Mouse (Mus musculus) midbrain, embryonic 12.5 days (tissue): ENCODE data around the gene Gm20517. TPM values are rescaled to one million over a fixed set of nuclear protein-coding genes. Genes with fewer than 3 reads are reported as not detected.

ENCODE experiments used
- ATAC-seq: fragments of 200-750 bp; cut with Nextera tagmentation; 2 replicates; pipeline ENCODE4 v1.8.0; 2017; ENCODE audit warnings: low read depth, moderate TSS enrichment, moderate library complexity; ENCODE audit not compliant: low FRiP score
- H3K27ac ChIP-seq: fragments of 300-500 bp; sonication (generic); replicated peaks from 2 replicates; pipeline ENCODE4 v1.5.1; 2016; ENCODE audit warnings: mild to moderate bottlenecking
- H3K27me3 ChIP-seq: fragments of 300-500 bp; sonication (generic); 2 replicates; pipeline ENCODE4 v1.6.1; 2016; ENCODE audit warnings: mild to moderate bottlenecking
- H3K36me3 ChIP-seq: fragments of 300-500 bp; sonication (generic); 2 replicates; pipeline ENCODE4 v1.6.1; 2016
- H3K4me1 ChIP-seq: fragments of 300-500 bp; sonication (generic); 2 replicates; pipeline ENCODE4 v1.6.1; 2016
- H3K4me2 ChIP-seq: fragments of 300-500 bp; sonication (generic); replicated peaks from 2 replicates; pipeline ENCODE4 v1.6.1; 2016; ENCODE audit warnings: mild to moderate bottlenecking, moderate library complexity
- H3K4me3 ChIP-seq: fragments of 300-500 bp; sonication (generic); 2 replicates; pipeline ENCODE4 v1.5.1; 2016; ENCODE audit warnings: mild to moderate bottlenecking
- H3K9ac ChIP-seq: fragments of 300-500 bp; sonication (generic); replicated peaks from 2 replicates; pipeline ENCODE4 v1.6.1; 2016; ENCODE audit warnings: mild to moderate bottlenecking, moderate library complexity
- H3K9me3 ChIP-seq: fragments of 300-500 bp; sonication (generic); 2 replicates; pipeline ENCODE4 v1.6.1; 2016; ENCODE audit warnings: mild to moderate bottlenecking
- WGBS: fragments of 180-500 bp; shearing (Covaris S2); methylation state at CpG from one replicate; pipeline ENCODE4 v1.1.7; 2016; 5-methylcytosine and 5-hydroxymethylcytosine counted together
- polyA plus RNA-seq: library from polyadenylated mRNA; unstranded; fragments of >200 nt; fragmentation: Nextera tagmentation; extraction: Ambion mirVana; gene quantifications from 2 replicates; pipeline ENCODE4 v1.2.1, GENCODE M21; 2016

Gene Gm20517
- polyA plus RNA-seq, 1 experiment from 2014 or later: 2.2 TPM

GRCm38 (mm10) chr17:47580962-47581361 lies 30.4 kb upstream of the Gm20517 start:
- Histone ChIP-seq H3K4me2 (no peak overlapping the region), H3K27me3 (no peaks in the 10 kb centered on the region), H3K9ac (no peak overlapping the region), H3K9me3 (no peaks in the 10 kb centered on the region), H3K4me1 (no peaks in the 10 kb centered on the region), H3K27ac (no peak overlapping the region), H3K36me3 (no peaks in the 10 kb centered on the region), H3K4me3 (no peak overlapping the region)
- 89% methylated on average over 4 of the region's 4 CpGs for WGBS
- ATAC-seq: no peak

GRCm38 (mm10) chr17:47588517-47588916 lies 22.9 kb upstream of the Gm20517 start:
- 82% methylated on average over 8 of the region's 8 CpGs for WGBS

DNA sequence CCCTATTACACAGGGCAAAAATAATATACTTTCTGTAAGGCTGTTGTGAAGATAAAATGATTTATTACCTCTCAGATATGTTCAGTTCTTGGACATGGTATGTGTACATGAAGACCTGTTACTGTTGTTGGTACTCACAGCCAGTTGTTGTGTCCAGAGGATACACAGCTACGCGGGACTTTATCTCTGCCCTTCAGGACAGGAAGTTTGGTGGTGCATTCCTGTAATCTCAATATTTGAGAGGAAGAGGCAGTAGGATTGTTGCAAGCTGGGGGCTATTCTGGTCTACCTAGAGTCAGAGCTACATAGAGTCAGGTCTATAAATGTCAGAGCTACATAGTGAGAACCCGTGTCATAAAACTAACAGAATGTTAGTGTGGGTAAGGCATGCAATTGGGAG lies 20.3 kb upstream of the Gm20517 start:
- no peak for ATAC-seq
- WGBS: 88% methylated on average over 3 of the region's 3 CpGs
- Histone ChIP-seq H3K27me3 (no peaks in the 10 kb centered on the region), H3K4me1 (peaks cover 28% of the 10 kb centered on the region), H3K27ac (no peak overlapping the region), H3K4me2 (no peak overlapping the region), H3K36me3 (no peaks in the 10 kb centered on the region), H3K4me3 (no peak overlapping the region), H3K9me3 (no peaks in the 10 kb centered on the region), H3K9ac (no peak overlapping the region)

More at GRCm38 (mm10) chr17:47588517-47588916, 22.9 kb upstream of the Gm20517 start:
- H3K27ac ChIP-seq: no peak overlapping the region
- no peaks in the 10 kb centered on the region for H3K9me3 ChIP-seq
- H3K4me2 ChIP-seq: no peak overlapping the region
- H3K4me3 ChIP-seq: no peak overlapping the region
- no peak overlapping the region for H3K9ac ChIP-seq
- no peak for ATAC-seq
- peaks cover 5% of the 10 kb centered on the region for H3K4me1 ChIP-seq
- no peaks in the 10 kb centered on the region for H3K27me3 ChIP-seq
- no peaks in the 10 kb centered on the region for H3K36me3 ChIP-seq

DNA sequence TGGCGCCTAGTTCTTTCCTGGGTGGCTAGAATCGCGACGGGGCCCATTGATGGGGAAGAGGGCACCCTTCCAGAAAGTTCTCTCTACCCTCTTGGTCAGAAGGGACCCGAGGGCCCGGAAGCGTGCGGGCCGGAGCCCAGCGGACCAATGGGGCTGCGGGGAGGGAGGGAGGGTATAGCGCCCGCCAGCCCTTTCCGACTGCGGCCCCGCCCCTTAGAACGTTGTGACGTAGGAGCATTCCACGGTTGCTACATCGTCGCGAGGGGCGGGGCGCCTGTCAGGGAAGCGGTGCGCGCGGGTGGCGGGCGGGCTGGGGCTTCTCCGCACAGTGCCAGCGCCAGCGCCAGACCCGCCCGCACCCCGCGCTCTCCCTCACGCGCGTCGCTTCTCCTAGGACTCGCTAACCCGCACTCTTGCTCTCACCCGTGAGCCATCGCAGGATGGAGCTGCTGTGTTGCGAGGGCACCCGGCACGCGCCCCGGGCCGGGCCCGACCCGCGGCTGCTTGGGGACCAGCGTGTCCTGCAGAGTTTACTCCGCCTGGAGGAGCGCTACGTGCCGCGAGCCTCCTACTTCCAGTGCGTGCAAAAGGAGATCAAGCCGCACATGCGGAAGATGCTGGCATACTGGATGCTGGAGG lies 18.1 kb upstream of the Gm20517 start:
- peaks cover 48% of the 10 kb centered on the region for H3K4me1 ChIP-seq
- under 1% methylated on average over 59 of the region's 63 CpGs for WGBS
- peak; percentile 77 for ATAC-seq

GRCm38 (mm10) chr17:47593854-47594182 lies 17.6 kb upstream of the Gm20517 start:
- ATAC-seq: no peak

More for the DNA sequence above, 18.1 kb upstream of the Gm20517 start:
- Histone ChIP-seq H3K27ac (peak overlapping the region; percentile 93), H3K4me3 (peak overlapping the region; percentile 75), H3K27me3 (no peaks in the 10 kb centered on the region), H3K9me3 (no peaks in the 10 kb centered on the region), H3K4me2 (peak overlapping the region; percentile 95), H3K9ac (peak overlapping the region; percentile 79), H3K36me3 (0 out of 2 replicates have a peak, but pooled peaks cover 3% of the 10 kb centered on the region)

GRCm38 (mm10) chr17:47594183-47594968 lies 17.0 kb upstream of the Gm20517 start:
- no peaks in the 10 kb centered on the region for H3K9me3 ChIP-seq
- under 1% methylated on average over 43 of the region's 43 CpGs for WGBS

More at GRCm38 (mm10) chr17:47593854-47594182, 17.6 kb upstream of the Gm20517 start:
- H3K27ac ChIP-seq: peak overlapping the region; percentile 93
- H3K9ac ChIP-seq: peak overlapping the region; percentile 79
- WGBS: 0% methylated on average over 13 of the region's 13 CpGs
- peaks cover 8% of the 10 kb centered on the region; the same call in 1 of the 2 replicates for H3K36me3 ChIP-seq
- peak overlapping the region; percentile 75 for H3K4me3 ChIP-seq
- peaks cover 49% of the 10 kb centered on the region for H3K4me1 ChIP-seq
- H3K9me3 ChIP-seq: no peaks in the 10 kb centered on the region
- H3K27me3 ChIP-seq: no peaks in the 10 kb centered on the region
- H3K4me2 ChIP-seq: peak overlapping the region; percentile 95

DNA sequence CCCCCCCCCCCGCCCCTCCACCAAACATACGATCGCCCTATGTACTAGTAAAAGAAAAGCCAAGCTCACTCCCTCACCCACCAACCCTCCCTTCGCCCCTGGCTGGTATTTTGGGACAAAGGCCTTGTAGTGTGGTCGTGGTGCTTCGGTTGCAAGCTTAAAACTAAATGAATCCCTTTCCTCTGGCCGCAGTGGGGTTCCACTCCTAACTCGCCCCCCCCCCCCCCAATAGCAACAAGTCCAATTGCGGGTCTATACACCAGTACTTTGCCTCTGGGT lies 16.5 kb upstream of the Gm20517 start:
- H3K27me3 ChIP-seq: no peaks in the 10 kb centered on the region
- no peaks in the 10 kb centered on the region for H3K9me3 ChIP-seq
- peak overlapping the region; percentile 75 for H3K4me3 ChIP-seq
- 0% methylated on average over 9 of the region's 9 CpGs for WGBS
- peak overlapping the region; percentile 95 for H3K4me2 ChIP-seq
- H3K36me3 ChIP-seq: peaks cover 19% of the 10 kb centered on the region
- H3K9ac ChIP-seq: peak overlapping the region; percentile 79
- H3K4me1 ChIP-seq: peaks cover 49% of the 10 kb centered on the region
- peak overlapping the region; percentile 93 for H3K27ac ChIP-seq
- no peak for ATAC-seq

More at GRCm38 (mm10) chr17:47594183-47594968, 17.0 kb upstream of the Gm20517 start:
- H3K36me3 ChIP-seq: peaks cover 13% of the 10 kb centered on the region; the same call in 1 of the 2 replicates
- peak overlapping the region; percentile 79 for H3K9ac ChIP-seq
- no peaks in the 10 kb centered on the region for H3K27me3 ChIP-seq
- peaks cover 49% of the 10 kb centered on the region for H3K4me1 ChIP-seq
- peak overlapping the region; percentile 93 for H3K27ac ChIP-seq
- H3K4me2 ChIP-seq: peak overlapping the region; percentile 95
- no peak for ATAC-seq
- peak overlapping the region; percentile 75 for H3K4me3 ChIP-seq

DNA sequence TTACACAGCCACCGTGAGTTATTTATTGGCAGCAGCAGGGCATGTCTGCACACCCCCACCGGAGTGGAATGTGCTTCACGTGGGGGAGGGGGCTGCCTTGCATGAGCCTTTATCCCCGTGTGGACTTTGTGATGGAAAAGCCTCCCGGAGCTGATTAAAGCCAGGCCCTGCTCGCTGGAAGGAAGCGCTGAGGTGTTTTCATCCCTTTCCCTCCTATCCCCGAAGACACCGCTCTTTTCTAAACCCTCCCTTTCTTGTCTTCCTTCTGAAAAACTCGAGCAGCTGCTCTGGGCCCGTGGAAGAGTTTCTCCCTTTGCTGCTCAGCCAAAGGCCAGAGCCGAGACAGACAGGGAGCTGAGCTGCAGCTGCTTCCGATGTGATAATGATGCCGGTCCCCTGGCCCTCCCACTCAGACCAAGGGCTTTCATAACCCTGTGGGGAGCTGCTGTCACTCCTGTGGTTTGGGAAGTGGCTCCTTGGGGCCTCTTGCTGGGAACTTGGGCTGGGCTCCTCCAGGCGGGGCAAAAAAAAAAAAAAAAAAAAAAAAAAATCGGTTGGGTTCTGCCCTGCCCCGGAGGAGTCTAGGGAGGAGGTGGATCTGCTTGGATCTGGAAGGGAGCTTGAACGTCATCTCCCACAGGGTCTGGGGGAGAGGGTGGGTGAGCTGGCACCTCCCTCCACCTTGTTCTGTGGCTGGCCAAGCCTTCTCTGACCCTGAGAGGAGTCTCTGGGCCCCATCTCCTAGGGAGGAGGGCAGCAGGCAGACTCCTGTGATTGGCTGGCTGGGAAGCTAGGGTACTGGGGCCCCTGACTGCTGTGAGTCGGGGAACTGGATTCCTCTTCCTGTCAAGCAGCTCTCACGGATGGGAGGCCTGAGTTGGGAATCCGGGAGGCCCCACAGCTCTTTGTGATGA lies 15.9 kb upstream of the Gm20517 start:
- 0% methylated on average over 21 of the region's 21 CpGs for WGBS
- Histone ChIP-seq H3K4me1 (peaks cover 49% of the 10 kb centered on the region), H3K4me2 (peak overlapping the region; percentile 95), H3K9ac (peak overlapping the region; percentile 79), H3K27me3 (no peaks in the 10 kb centered on the region), H3K27ac (peak overlapping the region; percentile 93), H3K4me3 (peak overlapping the region; percentile 75), H3K9me3 (no peaks in the 10 kb centered on the region), H3K36me3 (peaks cover 25% of the 10 kb centered on the region)
- ATAC-seq: peak; percentile 69

DNA sequence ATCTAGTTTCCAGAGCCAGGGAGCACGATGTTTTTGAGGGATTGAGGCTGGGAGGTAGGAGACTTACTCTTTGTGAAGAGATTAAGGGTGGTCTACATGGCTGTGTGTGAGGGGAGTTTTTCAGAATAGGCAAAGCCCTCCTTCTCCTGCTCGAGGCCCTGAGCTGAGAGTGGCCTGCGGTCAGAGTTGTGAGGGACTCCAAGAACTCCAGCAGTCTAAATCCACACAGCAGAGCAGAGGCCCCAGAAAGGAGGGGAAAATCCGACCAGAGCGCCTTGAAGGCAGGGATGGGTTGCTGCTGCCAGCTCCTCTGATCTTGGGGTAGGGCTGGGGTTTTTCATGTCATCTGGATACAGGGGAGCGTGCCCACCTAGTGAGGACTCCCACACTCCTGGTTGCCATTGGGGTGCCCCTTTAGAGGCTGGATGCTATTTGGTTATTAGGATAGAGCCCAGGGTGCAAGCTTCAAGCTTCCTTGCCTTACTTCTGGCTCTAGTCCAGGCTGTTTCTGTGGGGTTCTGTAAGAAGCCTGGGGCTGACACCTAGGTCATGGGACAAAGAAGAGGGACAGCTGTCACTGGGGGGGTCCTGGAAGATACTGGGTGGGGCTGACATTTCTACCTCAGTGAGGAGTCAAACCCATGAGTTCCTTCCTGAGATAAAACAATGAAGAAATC lies 15.1 kb upstream of the Gm20517 start:
- peaks cover 33% of the 10 kb centered on the region for H3K36me3 ChIP-seq
- H3K27me3 ChIP-seq: no peaks in the 10 kb centered on the region
- peaks cover 49% of the 10 kb centered on the region for H3K4me1 ChIP-seq
- ATAC-seq: no peak; the same call in 1 of the 2 replicates
- WGBS: 17% methylated on average over 6 of the region's 6 CpGs
- peak overlapping the region; percentile 95 for H3K4me2 ChIP-seq
- H3K4me3 ChIP-seq: peak overlapping the region; percentile 75
- H3K9ac ChIP-seq: peak overlapping the region; percentile 45
- no peaks in the 10 kb centered on the region for H3K9me3 ChIP-seq
- H3K27ac ChIP-seq: peak overlapping the region; percentile 93

DNA sequence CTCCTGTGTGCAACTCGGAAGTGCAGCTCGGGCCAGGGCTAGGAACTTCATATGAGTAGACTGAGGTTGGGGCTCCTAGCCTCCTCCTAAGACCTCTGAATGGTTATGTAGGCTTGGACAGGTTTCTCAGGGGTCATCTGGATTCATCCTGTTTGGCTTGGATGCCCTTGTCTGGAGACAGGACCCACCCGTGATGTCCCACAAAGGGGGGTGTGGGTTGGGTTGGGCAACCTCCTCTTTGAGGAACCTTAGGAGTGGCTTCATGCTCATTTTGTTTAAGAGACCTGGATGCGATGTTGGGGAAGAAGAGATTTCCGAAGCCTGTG lies 14.6 kb upstream of the Gm20517 start:
- ATAC-seq: no peak
- peak overlapping the region; percentile 95 for H3K4me2 ChIP-seq

DNA sequence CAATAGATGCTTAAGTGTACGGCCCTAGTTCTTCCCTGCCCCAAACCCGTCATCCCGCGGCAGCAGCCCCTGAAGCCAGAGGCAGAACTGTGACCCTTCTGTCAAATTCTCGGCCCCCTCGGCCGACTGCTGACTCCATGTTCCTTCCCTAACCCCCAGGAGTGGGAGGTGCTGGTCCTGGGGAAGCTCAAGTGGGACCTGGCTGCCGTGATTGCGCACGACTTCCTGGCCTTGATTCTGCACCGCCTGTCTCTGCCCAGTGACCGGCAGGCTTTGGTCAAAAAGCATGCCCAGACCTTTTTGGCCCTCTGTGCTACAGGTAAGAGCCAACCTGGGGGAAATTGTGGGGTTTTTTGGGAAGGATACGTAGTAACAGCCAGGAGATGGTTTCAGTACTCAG lies 14.1 kb upstream of the Gm20517 start:
- ATAC-seq: no peak
- Histone ChIP-seq H3K27me3 (no peaks in the 10 kb centered on the region), H3K4me3 (no peak overlapping the region), H3K4me2 (peak overlapping the region; percentile 95), H3K4me1 (peaks cover 49% of the 10 kb centered on the region), H3K9ac (no peak overlapping the region), H3K36me3 (peaks cover 42% of the 10 kb centered on the region), H3K27ac (no peak overlapping the region), H3K9me3 (no peaks in the 10 kb centered on the region)
- WGBS: 52% methylated on average over 13 of the region's 13 CpGs

More for the DNA sequence above, 14.6 kb upstream of the Gm20517 start:
- Histone ChIP-seq H3K36me3 (peaks cover 38% of the 10 kb centered on the region), H3K4me1 (peaks cover 49% of the 10 kb centered on the region), H3K9me3 (no peaks in the 10 kb centered on the region), H3K9ac (peak overlapping the region; percentile 45), H3K27me3 (no peaks in the 10 kb centered on the region), H3K27ac (peak overlapping the region; percentile 93), H3K4me3 (no peak overlapping the region)
- WGBS: 44% methylated on average over 5 of the region's 5 CpGs
